Mouse (Mus musculus) ES-Bruce4 (cell line): ENCODE results near the gene Anks1b. TPM values are rescaled to one million over a fixed set of nuclear protein-coding genes. Genes with fewer than 3 reads are reported as not detected.

Experiments used
- H3K27ac ChIP-seq: 2 replicates; pipeline ENCODE4 v1.5.1; 2012; ENCODE audit warnings: low read length, inconsistent platforms; ENCODE audit not compliant: insufficient read depth
- H3K27me3 ChIP-seq: 2 replicates; pipeline ENCODE4 v1.6.1; 2012; ENCODE audit warnings: mild to moderate bottlenecking, low read length, inconsistent platforms; ENCODE audit not compliant: control insufficient read depth, poor library complexity, insufficient read depth, severe bottlenecking
- H3K36me3 ChIP-seq: 2 replicates; pipeline ENCODE4 v1.6.1; 2012; ENCODE audit warnings: inconsistent platforms, mild to moderate bottlenecking, low read length, moderate library complexity; ENCODE audit not compliant: control insufficient read depth, poor library complexity, insufficient read depth, severe bottlenecking
- H3K4me1 ChIP-seq: one replicate; pipeline ENCODE4 v1.8.1; 2011; ENCODE audit warnings: low read length; ENCODE audit not compliant: control insufficient read depth, insufficient read depth
- H3K4me3 ChIP-seq: 2 replicates; pipeline ENCODE4 v1.5.1; 2011; ENCODE audit warnings: low read depth, mild to moderate bottlenecking, low read length
- H3K9ac ChIP-seq: 2 replicates; pipeline ENCODE4 v1.6.1; 2012; ENCODE audit warnings: low read depth, mild to moderate bottlenecking, inconsistent platforms; ENCODE audit not compliant: poor library complexity, severe bottlenecking
- H3K9me3 ChIP-seq: replicated peaks from 2 replicates; pipeline ENCODE4 v1.6.1; 2012; ENCODE audit warnings: mild to moderate bottlenecking, low read length, inconsistent platforms; ENCODE audit not compliant: control insufficient read depth, poor library complexity, insufficient read depth, severe bottlenecking
- CTCF ChIP-seq: IDR thresholded peaks from one replicate; pipeline ENCODE4 v1.8.1; 2011; ENCODE audit warnings: low read depth, low read length
- EP300 ChIP-seq: IDR thresholded peaks from 2 replicates; pipeline ENCODE4 v1.6.1; 2011; ENCODE audit warnings: low read depth, low read length; ENCODE audit not compliant: insufficient read depth
- POLR2A ChIP-seq: IDR thresholded peaks from one replicate; pipeline ENCODE4 v1.8.1; 2011; ENCODE audit warnings: low read length; ENCODE audit not compliant: insufficient read depth
- polyA plus RNA-seq: library from polyadenylated mRNA; stranded (reverse); fragments of >200 nt; gene quantifications from 2 replicates; pipeline ENCODE4 v1.2.4, GENCODE M21; 2011; ENCODE audit warnings: low read depth; ENCODE audit not compliant: missing spikeins, insufficient read depth, insufficient read length

Anks1b gene
- polyA plus RNA-seq, 1 experiment: 2.3 TPM

DNA sequence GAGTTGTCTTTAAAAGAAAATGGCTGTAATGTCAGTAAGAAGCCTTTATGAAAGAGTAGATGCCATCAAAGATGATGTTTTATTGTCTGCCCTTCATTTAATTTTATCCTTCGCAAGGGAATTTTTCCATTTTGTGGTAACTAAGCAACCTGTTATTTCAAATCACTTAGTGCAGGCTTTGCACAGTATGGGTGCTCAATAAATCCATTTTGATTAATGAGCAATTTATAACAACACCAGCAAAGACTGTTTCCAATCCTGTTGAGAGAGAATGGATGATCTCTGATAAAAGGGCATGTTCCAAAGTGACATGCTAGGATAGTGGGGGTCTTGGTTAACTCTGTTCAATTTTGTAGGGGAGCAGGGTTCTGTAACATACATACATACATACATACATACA is 398.0 kb downstream of the Anks1b start:
- Histone ChIP-seq H3K4me1 (no peaks in the 10 kb centered on the region), H3K4me3 (no peak overlapping the region), H3K9me3 (no peaks in the 10 kb centered on the region), H3K9ac (no peak overlapping the region), H3K36me3 (no peaks in the 10 kb centered on the region), H3K27ac (no peak overlapping the region), H3K27me3 (no peaks in the 10 kb centered on the region; the same call in 1 of the 2 replicates)
- no peak for TF ChIP-seq EP300
- no peak for TF ChIP-seq CTCF

DNA sequence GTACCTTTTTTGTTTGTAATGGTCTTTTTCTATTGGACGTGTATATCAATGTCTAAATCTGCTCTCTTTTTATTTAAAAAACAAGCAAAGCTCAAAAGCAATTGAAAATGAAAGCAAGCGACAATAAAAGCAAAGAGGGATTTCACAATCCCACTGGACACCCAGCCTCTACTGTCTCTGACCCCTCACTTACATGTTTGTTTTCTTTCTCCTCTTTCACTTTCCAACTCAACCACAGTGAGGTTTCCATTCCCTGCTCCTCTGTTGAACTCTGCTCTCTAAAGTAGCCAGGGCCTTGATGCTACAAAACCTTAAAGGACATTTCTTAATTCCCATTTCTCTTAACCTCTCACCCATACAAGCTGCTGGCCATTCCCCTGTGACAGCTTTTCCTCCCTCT is 400.0 kb downstream of the Anks1b start:
- Histone ChIP-seq H3K27ac (no peak overlapping the region), H3K9me3 (no peaks in the 10 kb centered on the region), H3K27me3 (no peaks in the 10 kb centered on the region), H3K9ac (no peak overlapping the region), H3K4me3 (no peak overlapping the region), H3K36me3 (no peaks in the 10 kb centered on the region), H3K4me1 (no peaks in the 10 kb centered on the region)
- TF ChIP-seq EP300: no peak
- no peak for TF ChIP-seq POLR2A
- no peak for TF ChIP-seq CTCF

DNA sequence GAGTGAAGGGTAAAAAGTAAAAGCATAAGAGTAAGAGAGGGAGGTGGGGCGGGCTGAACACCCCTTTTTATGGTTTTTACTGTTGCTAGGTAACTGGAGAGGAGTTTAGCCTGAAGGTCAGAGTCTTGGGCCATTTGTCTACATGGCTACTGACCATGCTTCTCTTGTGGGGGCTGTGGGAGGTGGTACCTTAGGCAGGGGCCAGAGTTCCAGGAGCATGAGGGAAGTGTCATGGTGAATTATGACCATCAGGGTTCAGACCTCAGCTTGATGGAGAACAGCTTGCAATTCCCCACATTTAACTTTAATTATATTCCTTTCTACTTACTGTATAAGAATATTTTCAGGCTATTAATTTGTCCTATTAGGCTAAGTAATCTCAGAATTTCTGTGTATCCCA is 413.3 kb downstream of the Anks1b start:
- no peaks in the 10 kb centered on the region for H3K4me1 ChIP-seq
- TF ChIP-seq EP300 (no peak), POLR2A (no peak), CTCF (no peak)
- no peaks in the 10 kb centered on the region for H3K27me3 ChIP-seq
- H3K27ac ChIP-seq: no peak overlapping the region
- H3K4me3 ChIP-seq: no peak overlapping the region
- H3K9ac ChIP-seq: no peak overlapping the region
- no peaks in the 10 kb centered on the region for H3K36me3 ChIP-seq
- H3K9me3 ChIP-seq: no peaks in the 10 kb centered on the region

DNA sequence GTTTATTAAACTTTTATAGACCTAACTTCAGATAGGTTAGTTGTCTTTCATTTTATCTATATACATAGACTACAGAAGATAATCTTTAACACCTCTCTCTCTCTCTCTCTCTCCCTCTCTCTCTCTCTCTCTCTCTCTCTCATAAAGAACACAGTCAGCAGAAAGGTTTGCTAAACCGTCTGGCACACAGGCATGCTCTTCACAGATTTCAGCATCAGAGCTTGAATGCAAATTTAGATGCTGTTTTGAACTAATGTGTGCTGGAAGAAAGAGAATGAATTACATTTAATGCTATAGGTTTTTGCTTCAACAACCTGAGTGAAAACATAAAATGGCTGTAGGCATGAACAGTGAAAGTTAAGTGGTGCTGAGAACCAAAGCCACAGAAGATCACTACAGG is 429.9 kb downstream of the Anks1b start:
- TF ChIP-seq POLR2A (no peak), CTCF (no peak), EP300 (no peak)

DNA sequence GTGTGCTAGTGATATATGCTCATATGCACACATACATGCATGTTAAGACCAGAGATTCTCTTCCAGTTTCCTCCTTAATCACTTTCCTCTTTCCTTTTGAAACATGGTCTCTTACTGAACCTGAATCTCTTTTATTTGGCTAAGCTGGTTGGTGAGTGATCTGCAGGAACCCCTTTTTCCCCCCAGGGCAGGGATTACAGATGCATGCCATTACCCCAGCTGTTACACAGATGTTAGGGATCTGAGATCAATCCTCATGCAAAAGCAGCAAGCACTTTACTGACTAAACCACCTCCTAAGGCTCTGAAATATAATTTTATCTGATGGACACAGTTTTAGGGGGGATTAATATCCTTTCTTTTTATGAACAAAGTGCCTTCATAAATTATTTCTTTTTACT is 432.8 kb downstream of the Anks1b start:
- Histone ChIP-seq H3K27me3 (no peaks in the 10 kb centered on the region), H3K9me3 (no peaks in the 10 kb centered on the region), H3K4me1 (no peaks in the 10 kb centered on the region), H3K27ac (no peak overlapping the region), H3K4me3 (no peak overlapping the region), H3K36me3 (no peaks in the 10 kb centered on the region), H3K9ac (no peak overlapping the region)
- TF ChIP-seq POLR2A: no peak
- TF ChIP-seq CTCF: no peak
- no peak for TF ChIP-seq EP300

More for the DNA sequence above, 429.9 kb downstream of the Anks1b start:
- Histone ChIP-seq H3K9me3 (no peaks in the 10 kb centered on the region), H3K4me3 (no peak overlapping the region), H3K27me3 (no peaks in the 10 kb centered on the region), H3K9ac (no peak overlapping the region), H3K27ac (no peak overlapping the region), H3K36me3 (no peaks in the 10 kb centered on the region), H3K4me1 (no peaks in the 10 kb centered on the region)

DNA sequence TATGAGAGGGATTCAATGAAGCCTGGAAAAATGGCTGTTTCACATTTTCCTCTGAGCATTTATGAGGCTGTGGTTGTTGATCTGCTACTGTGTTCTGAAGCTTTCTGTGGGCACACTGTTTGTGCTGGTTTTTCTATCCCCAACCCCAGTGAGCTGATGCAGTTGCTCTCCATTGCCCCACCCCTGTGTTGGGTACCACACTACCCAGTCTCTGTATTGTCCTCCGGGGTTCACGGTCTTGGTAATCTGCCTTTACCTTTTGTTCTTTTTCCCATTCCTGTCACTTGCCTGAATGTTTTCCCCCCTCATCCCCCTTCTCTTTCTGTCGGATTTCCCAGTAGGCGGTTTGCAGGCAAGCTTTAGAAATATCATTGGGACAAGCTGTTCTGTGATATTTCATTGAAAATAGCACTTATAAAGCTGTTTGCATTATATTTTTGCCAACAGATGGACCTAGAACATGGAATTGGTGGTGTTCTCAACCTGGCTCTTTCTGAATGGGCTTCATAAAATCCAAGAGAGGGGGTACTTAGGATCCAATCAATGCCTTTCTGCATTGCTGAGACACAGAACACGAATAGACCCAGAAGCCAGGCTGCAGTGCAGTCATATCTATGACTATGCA is 434.7 kb downstream of the Anks1b start:
- TF ChIP-seq CTCF (no peak), POLR2A (no peak), EP300 (no peak)
- H3K36me3 ChIP-seq: no peaks in the 10 kb centered on the region
- H3K9ac ChIP-seq: no peak overlapping the region
- no peaks in the 10 kb centered on the region for H3K27me3 ChIP-seq
- no peak overlapping the region for H3K27ac ChIP-seq
- H3K4me3 ChIP-seq: no peak overlapping the region
- no peaks in the 10 kb centered on the region for H3K4me1 ChIP-seq
- H3K9me3 ChIP-seq: no peaks in the 10 kb centered on the region
